Mouse (Mus musculus): ENCODE measurements around the gene Mrps10. TPM values are rescaled to one million over a fixed set of nuclear protein-coding genes. Genes with fewer than 3 reads are reported as not detected.
"Not testable (repeated sequence)": the region's sequence is repeated elsewhere in the genome, so short reads cannot be mapped to it uniquely, and the experiment has no call there.

The Mrps10 gene
- total RNA-seq (2017): 20.6 and 29.4 TPM in 2 replicates

DNA sequence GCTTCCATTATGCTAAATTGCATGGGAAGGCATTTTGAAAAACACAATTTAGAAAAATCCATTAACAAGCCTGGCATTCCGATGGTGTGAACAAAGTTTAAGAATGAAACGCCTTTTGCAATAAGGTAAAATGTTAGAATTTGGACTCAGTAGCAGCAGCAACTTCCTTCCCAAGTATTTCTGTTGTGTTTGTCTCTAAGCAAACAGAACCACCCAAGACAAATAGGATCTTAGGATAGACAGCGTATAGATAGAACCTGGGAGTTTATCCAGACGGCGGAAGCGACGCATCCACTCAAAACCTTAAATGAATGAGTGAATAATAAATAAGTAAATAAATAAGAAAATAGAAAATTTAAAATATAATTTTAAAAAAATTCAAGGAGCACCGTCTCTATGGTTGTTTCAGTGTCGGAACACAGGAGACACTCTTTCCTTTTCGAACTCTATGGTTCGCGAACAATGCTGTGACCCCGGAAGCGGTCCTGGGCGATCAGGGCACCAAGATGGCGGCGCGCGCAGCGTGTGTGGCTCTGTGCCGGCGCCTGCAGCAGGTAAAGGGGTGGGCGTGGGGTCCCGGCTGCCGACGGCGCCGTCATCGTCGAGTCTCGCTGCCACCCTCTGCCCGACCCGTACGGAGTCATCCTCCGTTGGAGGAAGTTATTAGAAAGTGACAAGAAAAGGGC lies at the start of gene Mrps10:
Gene Mrps10 (plus strand): TSS at position 487 of the 686 bp plus-strand sequence.
- peak; percentile 80 for ATAC-seq (ENCODE audit: extremely low read depth, insufficient number of reproducible peaks, low FRiP score, poor library complexity, severe bottlenecking)

GRCm38 (mm10) chr17:47318972-47319625 lies 49.6 kb upstream of the Mrps10 start:
- no peak for ATAC-seq (ENCODE audit: extremely low read depth, insufficient number of reproducible peaks, low FRiP score, poor library complexity, severe bottlenecking)

DNA sequence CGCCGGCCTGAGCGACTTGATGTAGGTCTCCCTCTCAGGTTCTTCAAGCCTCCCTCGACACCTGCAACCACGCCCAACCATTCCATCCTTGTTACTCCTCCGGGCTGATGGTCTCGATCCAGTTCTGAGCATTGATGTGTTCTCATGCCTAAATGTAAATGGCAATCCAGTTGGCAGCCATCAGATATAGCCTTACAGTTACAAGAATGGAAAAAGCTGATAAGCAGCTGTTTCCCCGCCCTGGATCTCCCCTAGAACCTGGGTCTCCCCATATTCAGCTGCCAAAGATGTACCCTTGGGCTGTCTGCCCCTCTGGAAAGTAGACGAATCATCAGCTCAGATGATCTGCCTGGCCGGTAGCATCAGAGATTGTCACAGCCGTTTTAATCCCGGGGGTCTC lies 48.9 kb upstream of the Mrps10 start:
- no peak for ATAC-seq (ENCODE audit: extremely low read depth, insufficient number of reproducible peaks, low FRiP score, poor library complexity, severe bottlenecking)

DNA sequence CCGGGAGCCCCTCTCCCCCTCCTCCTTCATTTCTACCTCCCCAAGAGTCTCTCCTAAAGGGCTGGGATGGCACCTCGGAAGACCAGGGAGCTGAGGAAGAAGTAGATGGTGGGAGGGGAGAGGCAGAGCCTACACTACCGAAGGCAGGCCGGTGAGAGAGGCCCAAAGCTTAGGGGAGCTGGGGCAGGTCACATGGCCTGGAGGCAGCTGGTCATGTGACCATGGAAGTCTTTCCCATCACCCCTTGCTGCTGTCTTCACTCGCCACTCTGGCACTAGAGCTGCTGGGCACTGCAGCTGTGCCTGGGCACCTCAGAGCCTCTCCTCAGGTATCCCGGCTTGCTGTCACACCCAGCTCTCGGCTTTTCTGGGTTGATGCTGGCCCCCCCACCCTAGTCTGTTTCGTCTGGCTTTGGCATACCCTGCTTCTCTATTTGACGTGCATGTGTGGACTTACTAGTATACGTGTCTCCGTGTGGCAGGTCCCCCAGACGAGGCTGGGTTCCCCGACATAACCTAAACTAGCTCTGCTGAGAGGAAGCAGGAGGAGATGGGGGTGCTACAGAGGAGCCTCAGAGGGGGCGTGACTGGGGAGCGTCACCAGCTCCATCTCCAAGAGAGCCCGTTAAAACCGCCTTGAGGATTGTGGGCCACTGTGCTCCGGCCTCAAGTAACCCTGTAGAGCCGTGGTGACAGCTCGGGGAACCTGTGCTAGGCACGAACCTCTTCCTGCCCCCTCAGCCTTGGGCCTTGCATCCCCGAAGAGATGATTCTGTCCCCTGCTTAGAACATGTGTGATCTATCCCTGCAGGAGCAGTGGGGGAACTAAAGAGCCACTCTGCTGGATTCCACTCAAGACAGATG lies 46.3 kb upstream of the Mrps10 start:
- ATAC-seq (ENCODE audit: extremely low read depth, insufficient number of reproducible peaks, low FRiP score, poor library complexity, severe bottlenecking): no peak

DNA sequence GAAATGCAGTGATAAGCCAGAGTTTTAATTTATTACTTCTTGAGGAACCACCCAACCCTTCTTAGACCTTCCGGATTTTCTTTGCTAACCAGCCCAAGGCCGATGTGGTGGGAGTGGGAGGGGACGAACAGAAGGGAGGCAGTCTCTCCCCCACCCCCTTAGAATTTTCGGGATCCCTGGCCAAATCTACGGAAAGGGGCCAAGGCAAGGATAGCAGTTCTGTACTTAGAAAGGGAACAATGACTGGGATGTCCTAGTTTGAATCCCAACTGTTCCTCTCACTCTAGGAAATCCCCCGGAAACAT lies 45.7 kb upstream of the Mrps10 start:
- ATAC-seq (ENCODE audit: extremely low read depth, insufficient number of reproducible peaks, low FRiP score, poor library complexity, severe bottlenecking): no peak

DNA sequence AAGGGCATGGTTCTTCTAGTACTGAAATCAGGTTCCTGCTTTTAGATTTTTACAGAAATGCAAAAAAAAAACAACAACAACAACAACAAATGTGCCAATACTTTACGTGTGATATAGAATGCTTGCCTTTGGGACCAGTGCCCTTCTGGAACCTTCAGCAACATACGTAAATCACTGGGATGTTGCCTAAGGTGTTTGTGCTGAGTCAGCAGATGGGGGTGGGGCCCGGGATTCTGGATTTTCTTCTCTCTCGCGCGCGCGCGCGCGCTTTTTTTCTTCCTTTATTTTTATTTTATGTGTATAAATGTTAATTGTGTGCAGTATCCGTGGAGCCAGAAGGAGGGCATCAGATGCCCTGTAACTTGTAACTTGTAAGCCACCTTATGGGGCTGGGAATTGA lies 41.1 kb upstream of the Mrps10 start:
- ATAC-seq (ENCODE audit: extremely low read depth, insufficient number of reproducible peaks, low FRiP score, poor library complexity, severe bottlenecking): no peak

DNA sequence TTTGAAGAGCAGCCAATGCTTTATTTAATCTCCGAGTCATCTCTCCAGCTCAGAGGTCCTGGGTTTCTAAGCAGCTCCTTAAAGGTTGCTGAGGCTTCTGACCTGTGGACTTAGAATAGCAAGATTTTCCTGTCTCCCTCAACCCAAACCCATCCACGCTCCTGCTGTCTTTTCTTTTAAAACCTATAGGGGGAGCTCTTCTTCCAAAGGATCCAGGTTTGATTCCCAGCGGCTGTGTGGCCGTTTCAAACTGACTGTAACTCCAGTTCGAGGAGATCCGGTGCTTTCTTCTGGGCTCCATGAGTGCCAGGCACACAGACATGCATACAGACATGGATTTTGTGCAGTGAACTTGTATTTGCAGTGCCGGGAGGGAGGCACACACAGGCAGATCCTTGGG lies 40.7 kb upstream of the Mrps10 start:
- ATAC-seq (ENCODE audit: extremely low read depth, insufficient number of reproducible peaks, low FRiP score, poor library complexity, severe bottlenecking): no peak

DNA sequence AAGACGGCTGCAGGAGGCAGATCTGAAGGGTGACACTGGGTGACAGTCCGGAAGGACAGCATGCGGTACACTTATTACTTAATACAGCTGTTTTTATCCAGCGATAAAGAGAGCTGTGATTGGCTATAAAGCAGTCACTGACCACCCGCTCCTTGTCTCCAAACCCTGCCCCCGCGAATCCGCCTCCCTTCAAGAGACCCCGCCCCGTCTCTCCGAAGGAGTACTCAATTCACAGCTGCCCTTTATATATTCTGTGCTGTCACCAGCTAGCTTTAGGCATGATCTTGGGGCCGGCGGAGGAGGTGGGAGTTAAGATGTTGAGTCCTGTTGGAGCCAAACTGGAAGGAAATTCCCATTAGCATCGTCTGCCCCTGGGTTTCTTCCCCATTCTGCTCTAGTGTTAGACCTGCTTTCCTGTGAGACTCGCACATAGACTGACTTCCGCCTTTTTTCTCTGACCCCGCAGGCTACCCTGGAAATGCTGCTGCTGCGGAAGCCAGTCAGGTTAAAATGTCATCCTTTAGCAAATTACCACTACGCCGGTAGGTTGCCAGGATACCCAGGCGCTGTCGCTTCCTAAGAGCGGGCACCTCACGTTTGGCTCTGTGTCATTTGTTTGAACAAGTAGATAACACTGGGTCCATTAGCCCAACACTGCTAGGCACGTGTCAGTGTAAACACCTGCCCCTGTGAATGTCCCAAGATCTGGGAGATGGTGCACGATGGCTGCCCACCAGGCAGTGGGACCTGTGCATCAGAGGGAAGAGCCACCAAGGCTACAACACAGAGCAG lies 39.9 kb upstream of the Mrps10 start:
- no peak for ATAC-seq (ENCODE audit: extremely low read depth, insufficient number of reproducible peaks, low FRiP score, poor library complexity, severe bottlenecking)

DNA sequence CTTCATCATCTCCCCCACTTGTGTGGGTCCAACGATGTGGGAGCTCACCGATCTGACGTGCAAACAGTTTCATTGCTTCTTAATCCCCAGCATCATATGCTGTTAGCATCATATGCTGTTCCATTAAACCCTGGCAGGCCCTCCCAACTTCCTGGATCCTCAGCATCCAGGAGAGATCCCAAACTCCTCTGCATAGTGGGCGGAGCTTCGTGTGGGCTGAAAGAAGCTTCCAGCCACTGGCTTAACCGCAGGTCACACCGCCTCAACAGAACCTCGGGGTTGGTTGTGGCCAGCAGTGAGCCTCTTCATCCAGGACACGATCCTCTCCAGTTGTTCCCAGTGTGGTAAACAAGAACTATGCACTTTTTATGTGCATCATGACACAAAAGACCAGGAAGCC lies 38.1 kb upstream of the Mrps10 start:
- no peak for ATAC-seq (ENCODE audit: extremely low read depth, insufficient number of reproducible peaks, low FRiP score, poor library complexity, severe bottlenecking)

GRCm38 (mm10) chr17:47332001-47332611 lies 36.6 kb upstream of the Mrps10 start:
- no peak for ATAC-seq (ENCODE audit: extremely low read depth, insufficient number of reproducible peaks, low FRiP score, poor library complexity, severe bottlenecking)

DNA sequence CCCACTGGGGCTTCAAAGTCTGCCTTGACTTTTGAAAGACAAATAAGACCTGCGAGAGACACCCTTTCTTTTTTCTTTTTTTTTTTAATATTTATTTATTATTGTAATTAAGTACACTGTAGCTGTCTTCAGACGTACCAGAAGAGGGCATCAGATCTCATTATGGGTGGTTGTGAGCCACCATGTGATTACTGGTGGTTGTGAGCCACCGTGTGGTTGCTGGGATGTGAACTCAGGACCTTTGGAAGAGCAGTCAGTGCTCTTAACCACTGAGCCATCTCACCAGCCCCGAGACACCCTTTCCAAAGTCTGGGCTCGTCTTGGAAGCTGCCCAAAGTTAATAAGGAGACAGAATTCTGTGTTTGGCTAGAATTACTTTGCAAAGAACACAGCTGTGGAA lies 36.0 kb upstream of the Mrps10 start:
- ATAC-seq (ENCODE audit: extremely low read depth, insufficient number of reproducible peaks, low FRiP score, poor library complexity, severe bottlenecking): not testable (repeated sequence)

DNA sequence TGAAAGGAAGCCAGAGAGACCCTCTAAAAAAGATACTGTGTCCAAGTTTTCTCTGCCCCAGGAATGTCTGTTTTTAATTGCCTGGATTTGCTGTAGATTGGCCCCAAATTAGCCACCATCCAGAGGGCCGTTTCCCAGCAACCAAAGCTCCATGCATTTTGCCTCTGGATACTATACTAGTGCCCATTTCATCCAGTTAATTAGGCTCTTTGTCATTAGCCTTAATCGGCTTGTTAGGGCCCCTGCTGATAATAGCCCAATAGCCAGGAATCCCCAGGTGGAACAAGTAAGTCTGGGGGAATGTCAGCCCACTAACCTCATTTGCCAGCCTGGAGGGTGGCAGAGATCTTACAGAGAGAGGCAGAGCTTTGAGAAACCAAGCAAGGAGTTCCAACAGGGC lies 35.3 kb upstream of the Mrps10 start:
- no peak for ATAC-seq (ENCODE audit: extremely low read depth, insufficient number of reproducible peaks, low FRiP score, poor library complexity, severe bottlenecking)

- no peak for ATAC-seq (ENCODE audit: extremely low read depth, insufficient number of reproducible peaks, low FRiP score, poor library complexity, severe bottlenecking)
Observed at GRCm38 (mm10) chr17:47343121-47343520, 25.6 kb upstream of the Mrps10 start.

- no peak for ATAC-seq (ENCODE audit: extremely low read depth, insufficient number of reproducible peaks, low FRiP score, poor library complexity, severe bottlenecking)
Observed at GRCm38 (mm10) chr17:47349721-47350319, 18.9 kb upstream of the Mrps10 start.

DNA sequence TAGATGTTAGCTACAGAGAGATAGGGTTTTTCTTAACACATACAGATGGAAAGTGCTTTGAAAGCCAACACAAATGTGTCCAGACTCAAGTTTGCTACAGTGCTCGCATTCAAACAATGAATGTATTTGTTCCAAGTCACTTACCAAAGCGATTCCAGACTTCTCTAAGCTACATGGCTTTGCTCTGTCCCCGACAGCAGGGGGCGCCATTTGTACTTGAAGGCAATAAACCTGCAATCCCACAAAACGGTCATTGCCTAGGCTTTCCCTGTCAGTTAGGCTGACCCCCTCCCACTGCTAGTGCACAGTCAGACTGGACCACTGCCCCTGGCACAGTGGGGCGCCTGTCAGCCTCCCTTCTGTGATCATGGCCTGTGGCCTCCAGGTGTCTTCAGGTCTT lies 8.7 kb upstream of the Mrps10 start:
- ATAC-seq (ENCODE audit: extremely low read depth, insufficient number of reproducible peaks, low FRiP score, poor library complexity, severe bottlenecking): 0 out of 2 replicates have a peak, but pooled peaks have one; percentile 30

DNA sequence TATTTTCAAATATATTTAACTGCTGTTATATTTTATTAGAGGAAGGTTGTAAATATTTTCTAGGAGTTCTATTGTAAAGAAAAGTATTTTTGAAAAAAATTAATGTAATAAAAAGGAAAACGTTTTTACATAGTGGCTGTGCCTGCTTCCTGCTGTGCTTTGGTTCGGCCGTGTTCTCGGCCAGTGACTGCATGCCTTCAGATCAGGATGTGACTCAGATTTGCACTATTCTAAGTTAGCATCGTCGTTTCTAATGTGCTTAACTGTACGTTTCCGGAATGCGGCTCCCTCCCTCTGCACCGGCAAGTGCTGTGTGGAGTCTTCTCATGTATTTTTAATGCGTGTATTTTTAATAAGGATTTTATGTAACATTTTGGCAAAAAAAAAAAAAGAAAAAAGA lies 7.3 kb upstream of the Mrps10 start:
- ATAC-seq (ENCODE audit: extremely low read depth, insufficient number of reproducible peaks, low FRiP score, poor library complexity, severe bottlenecking): no peak

GRCm38 (mm10) chr17:47369087-47369443 lies 378 bp downstream of the Mrps10 start:
- no peak for ATAC-seq (ENCODE audit: extremely low read depth, insufficient number of reproducible peaks, low FRiP score, poor library complexity, severe bottlenecking)

DNA sequence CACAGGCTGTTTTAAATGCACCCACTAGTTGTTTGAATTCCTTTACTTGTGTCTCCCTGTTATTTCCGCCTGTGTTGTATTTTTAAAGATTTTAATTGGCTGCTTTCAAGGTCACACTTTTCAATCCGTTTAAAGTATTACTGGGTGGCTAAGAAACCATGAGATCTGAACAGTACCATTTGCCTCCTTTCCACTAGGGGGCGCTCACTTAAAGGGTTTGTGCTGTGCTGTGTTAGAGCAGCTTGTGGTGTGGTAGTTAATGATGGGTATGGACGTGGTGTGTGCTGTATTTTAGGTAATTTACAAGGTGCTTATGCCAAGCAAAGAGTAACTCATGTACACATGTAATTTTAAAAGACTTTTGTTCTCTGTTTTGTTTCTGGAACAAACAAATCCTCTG lies 2.8 kb downstream of the Mrps10 start:
- peak; percentile 65 for ATAC-seq (ENCODE audit: extremely low read depth, insufficient number of reproducible peaks, low FRiP score, poor library complexity, severe bottlenecking)

DNA sequence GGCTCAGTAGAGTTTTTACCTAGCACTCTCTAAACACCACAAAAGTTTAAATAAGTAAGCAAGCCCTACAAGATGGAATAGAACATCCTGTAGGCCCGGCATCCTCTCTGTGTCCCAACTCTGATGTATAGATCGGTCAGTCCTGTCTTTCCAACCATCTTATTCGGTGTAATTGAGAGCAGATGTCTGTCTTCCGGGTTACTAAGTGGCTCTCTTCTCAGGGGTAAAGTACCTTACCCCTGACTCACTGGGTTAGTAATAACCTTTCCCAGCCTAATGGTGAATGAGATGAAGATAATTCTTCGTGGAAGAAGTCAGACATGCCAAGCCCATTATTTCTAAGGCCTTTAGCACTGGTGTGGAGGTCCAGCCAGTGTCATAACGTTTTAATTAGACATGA lies 5.3 kb downstream of the Mrps10 start:
- no peak for ATAC-seq (ENCODE audit: extremely low read depth, insufficient number of reproducible peaks, low FRiP score, poor library complexity, severe bottlenecking)

Measured in neutrophil, adult 5-6 weeks (primary cell).